Mouse (Mus musculus): Measurements from ENCODE around the gene Sox5.

Sox5 gene

GRCm38 (mm10) chr6:144480648-144481528 lies 300.9 kb downstream of the Sox5 start:
- no peak for DNase-seq (ENCODE audit: low spot score)

- DNase-seq (ENCODE audit: low spot score) = no peak
These were observed 301.9 kb downstream of the Sox5 start for GRCm38 (mm10) chr6:144479861-144480260.

- no peak for DNase-seq (ENCODE audit: low spot score)
These were observed 304.3 kb downstream of the Sox5 start for GRCm38 (mm10) chr6:144477287-144478064.

GRCm38 (mm10) chr6:144473437-144473836 lies 308.3 kb downstream of the Sox5 start:
- DNase-seq (ENCODE audit: low spot score) = no peak

GRCm38 (mm10) chr6:144472089-144472900 lies 309.5 kb downstream of the Sox5 start:
- no peak for DNase-seq (ENCODE audit: low spot score)

GRCm38 (mm10) chr6:144466711-144467110 lies 315.1 kb downstream of the Sox5 start:
- DNase-seq (ENCODE audit: low spot score) = no peak

- DNase-seq (ENCODE audit: low spot score) = no peak
These were observed 318.1 kb downstream of the Sox5 start for GRCm38 (mm10) chr6:144463691-144464090.

- no peak for DNase-seq (ENCODE audit: low spot score)
These were observed 318.5 kb downstream of the Sox5 start for GRCm38 (mm10) chr6:144463274-144463673.

GRCm38 (mm10) chr6:144459486-144459885 lies 322.3 kb downstream of the Sox5 start:
- DNase-seq (ENCODE audit: low spot score) = no peak

- DNase-seq (ENCODE audit: low spot score) = no peak
These were observed 324.3 kb downstream of the Sox5 start for GRCm38 (mm10) chr6:144457500-144457899.

- no peak for DNase-seq (ENCODE audit: low spot score)
These were observed 327.2 kb downstream of the Sox5 start for GRCm38 (mm10) chr6:144454291-144455276.

- DNase-seq (ENCODE audit: low spot score) = no peak
These were observed 328.2 kb downstream of the Sox5 start for GRCm38 (mm10) chr6:144453605-144454004.

- no peak for DNase-seq (ENCODE audit: low spot score)
These were observed 328.6 kb downstream of the Sox5 start for GRCm38 (mm10) chr6:144453147-144453546.

GRCm38 (mm10) chr6:144452200-144452977 lies 329.4 kb downstream of the Sox5 start:
- DNase-seq (ENCODE audit: low spot score) = no peak

GRCm38 (mm10) chr6:144451631-144452030 lies 330.1 kb downstream of the Sox5 start:
- DNase-seq (ENCODE audit: low spot score) = no peak

GRCm38 (mm10) chr6:144445761-144446373 lies 335.9 kb downstream of the Sox5 start:
- DNase-seq (ENCODE audit: low spot score) = no peak

- no peak for DNase-seq (ENCODE audit: low spot score)
These were observed 337.4 kb downstream of the Sox5 start for GRCm38 (mm10) chr6:144444367-144444766.

GRCm38 (mm10) chr6:144443681-144444080 lies 338.1 kb downstream of the Sox5 start:
- no peak for DNase-seq (ENCODE audit: low spot score)

- no peak for DNase-seq (ENCODE audit: low spot score)
These were observed 352.5 kb downstream of the Sox5 start for GRCm38 (mm10) chr6:144429276-144429675.

GRCm38 (mm10) chr6:144408030-144408429 lies 373.7 kb downstream of the Sox5 start:
- DNase-seq (ENCODE audit: low spot score) = no peak

Measured in urinary bladder, postnatal 10 days (tissue).